Mouse (Mus musculus) neural tube, postnatal 0 days (tissue): ENCODE measurements around the gene Bok. TPM values are rescaled to one million over a fixed set of nuclear protein-coding genes. Genes with fewer than 3 reads are reported as not detected.

ENCODE experiments used
- polyA plus RNA-seq: library from polyadenylated mRNA; unstranded; fragments of >200 nt; fragmentation: Nextera tagmentation; extraction: Ambion mirVana; gene quantifications from 2 replicates; pipeline ENCODE4 v1.2.1, GENCODE M21; 2015

The Bok gene
- polyA plus RNA-seq, result 71.9 and 80.7 TPM in 2 replicates

DNA sequence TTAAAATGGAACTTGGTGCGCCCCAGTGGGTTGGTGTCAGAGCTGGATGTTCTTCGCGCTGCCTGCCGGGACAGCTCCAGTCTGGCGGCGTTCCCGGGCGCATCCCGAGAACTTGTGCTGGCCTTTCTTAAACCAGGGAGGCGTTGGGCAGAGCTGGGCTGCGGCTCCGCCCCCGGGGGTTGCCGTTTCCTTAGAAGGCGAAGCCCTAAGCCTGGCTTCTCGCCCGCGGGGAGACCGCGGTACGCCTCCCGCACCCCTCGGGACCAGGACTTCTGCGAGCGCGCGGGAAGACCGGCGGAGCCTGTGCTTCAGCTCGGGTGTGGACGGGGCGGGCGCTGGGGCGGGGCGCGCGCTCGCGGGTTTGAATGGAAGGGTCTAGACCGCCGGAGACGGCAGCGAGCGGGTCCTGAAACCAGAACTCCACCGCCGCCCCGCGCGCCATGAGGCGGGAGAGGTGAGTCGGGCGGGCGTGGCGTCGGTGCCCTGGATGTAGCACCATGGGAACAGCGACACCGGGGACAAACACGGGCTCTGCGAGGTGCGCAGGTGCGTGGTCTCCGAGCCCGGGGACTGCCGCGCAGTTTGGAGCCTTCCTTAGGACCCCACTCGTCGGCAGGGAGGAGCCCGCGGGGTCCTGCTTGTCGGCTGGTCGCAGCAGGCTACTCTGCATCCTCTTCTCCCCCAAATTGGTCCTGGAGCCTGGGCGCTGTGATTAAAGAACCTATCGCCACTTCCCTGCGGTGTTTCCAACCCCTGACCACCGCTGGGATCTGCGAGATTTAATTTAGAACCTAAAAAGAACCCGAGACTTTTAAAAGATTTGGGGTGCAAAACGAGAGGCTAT, at the start of gene Bok:
Bok (plus strand) TSS at position 260 of the 844 bp plus-strand sequence.

DNA sequence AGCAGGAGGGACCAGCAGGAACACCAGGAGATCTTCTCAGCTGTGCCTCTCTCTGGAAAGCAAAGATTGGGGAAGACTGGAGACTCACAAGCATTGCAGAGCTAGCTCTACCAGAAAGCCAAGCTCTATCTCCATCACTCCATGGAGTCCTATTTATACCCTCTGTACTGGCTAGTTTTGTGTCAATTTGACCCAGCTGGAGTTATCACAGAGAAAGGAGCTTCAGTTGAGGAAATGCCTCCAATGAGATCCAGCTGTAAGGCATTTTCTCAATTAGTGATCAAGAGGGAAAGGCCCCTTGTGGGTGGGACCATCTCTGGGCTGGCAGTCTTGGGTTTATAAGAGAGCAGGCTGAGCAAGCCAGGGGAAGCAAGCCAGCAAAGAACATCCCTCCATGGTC, 26.9 kb upstream of the Bok start, which contains the start of gene Stk25:
Stk25 (minus strand) TSS at position 101 of the 400 bp plus-strand sequence.

Other genes starting within 250 kb of the Bok start
- gene Hdlbp, start 206.8 kb upstream of the Bok start, polyA plus RNA-seq, result 90.0 and 105 TPM in 2 replicates
- 3.3 TPM in 2 replicates for gene Farp2, start 173.6 kb upstream of the Bok start, polyA plus RNA-seq
- 269 and 314 TPM in 2 replicates for gene Stk25, start 27.0 kb upstream of the Bok start, polyA plus RNA-seq
- gene Atg4b, start 65.8 kb downstream of the Bok start, polyA plus RNA-seq, result 56.5 and 69.7 TPM in 2 replicates
- 48.7 and 48.9 TPM in 2 replicates for gene Thap4, start 69.2 kb downstream of the Bok start, polyA plus RNA-seq
- gene Dtymk, start 116.3 kb downstream of the Bok start, polyA plus RNA-seq, result 123 TPM in 2 replicates
- 6.5 and 6.8 TPM in 2 replicates for gene Ing5, start 118.3 kb downstream of the Bok start, polyA plus RNA-seq
- gene D2hgdh, start 139.2 kb downstream of the Bok start, polyA plus RNA-seq, result 9.2 and 9.6 TPM in 2 replicates
- not detected in 2 replicates for gene Gal3st2, start 175.6 kb downstream of the Bok start, polyA plus RNA-seq
- gene Gal3st2b, start 232.7 kb downstream of the Bok start, polyA plus RNA-seq, result not detected in 2 replicates